Comparison of ENCODE assay signal across 27 mouse cellular contexts in the genomic region with DNA sequence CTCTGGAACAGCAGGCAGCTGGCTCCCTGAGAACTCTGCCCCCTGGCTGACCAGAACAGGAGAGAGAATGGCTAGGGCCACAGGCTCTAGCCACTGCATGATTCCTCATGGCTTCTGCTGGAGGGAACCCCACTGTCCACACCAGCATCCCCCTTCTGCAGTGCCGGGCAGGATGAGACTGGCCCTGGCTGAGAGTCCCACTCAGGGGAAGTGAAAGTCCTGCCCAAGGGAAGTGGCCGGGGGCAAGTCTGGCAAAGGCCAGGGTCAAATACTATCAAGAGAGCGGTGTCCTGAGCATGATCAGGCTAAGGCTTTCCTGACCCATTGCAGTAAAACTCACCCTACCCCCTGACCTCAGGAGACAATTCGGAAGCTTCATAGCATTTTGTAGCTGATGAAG. TPM values are rescaled to one million over a fixed set of nuclear protein-coding genes. Genes with fewer than 3 reads are reported as not detected.
DNase-seq lines count a peak whose midpoint lies in the region; ATAC-seq and TF ChIP-seq lines count a peak whose summit lies in the region.
"Had no signal": no experiment of that assay in that cellular context is flagged by ENCODE, and none has a peak within 500 bp of the region (broad histone marks: within the 10 kb centered on the region; RNA-seq: fewer than 3 reads in every experiment).

No protein-coding gene starts in this region.

- peaks cover 11% of the 10 kb centered on the region for H3K27me3 ChIP-seq in hindbrain, embryonic 10.5 days (ENCODE audit: insufficient read depth, poor library complexity, severe bottlenecking)
- H3K27me3 ChIP-seq in hindbrain, embryonic 14.5 days (ENCODE audit: control insufficient read depth, insufficient read depth, low read length): no peaks in the 10 kb centered on the region
- H3K27me3 ChIP-seq in lung, postnatal 0 days (replicated peaks; ENCODE audit: insufficient read depth, low read length): no peaks in the 10 kb centered on the region
- no peaks in the 10 kb centered on the region for H3K27me3 ChIP-seq in CH12.LX (replicated peaks)
- H3K27me3 ChIP-seq: forebrain, embryonic 12.5 days; heart, embryonic 15.5 days; limb, embryonic 13.5 days; neural tube, embryonic 12.5 days; Patski; stomach, embryonic 15.5 days had no signal

- TF ChIP-seq RAD21 in CH12.LX (IDR thresholded peaks at IDR 0.05; ENCODE audit: low read depth, low read length): no peak

- 79% methylated on average over 4 of the region's 4 CpGs for WGBS in hindbrain, embryonic 10.5 days
- 91% methylated on average over 4 of the region's 4 CpGs for WGBS in hindbrain, embryonic 14.5 days
- 80% methylated on average over 4 of the region's 4 CpGs for WGBS in lung, postnatal 0 days
- 69% methylated on average over 4 of the region's 4 CpGs for WGBS in lung, adult 2 months

- peaks cover 74% of the 10 kb centered on the region for H3K4me1 ChIP-seq in hindbrain, embryonic 10.5 days (replicated peaks)
- H3K4me1 ChIP-seq in hindbrain, embryonic 14.5 days (replicated peaks; ENCODE audit: control insufficient read depth, insufficient read depth, low read length): peaks cover 62% of the 10 kb centered on the region
- peaks cover 25% of the 10 kb centered on the region for H3K4me1 ChIP-seq in lung, postnatal 0 days (ENCODE audit: insufficient read depth, low read depth, low read length)
- H3K4me1 ChIP-seq in lung, adult 2 months (ENCODE audit: control insufficient read depth, insufficient read depth, low read length): peaks cover 24% of the 10 kb centered on the region
- peaks cover 27 to 61% of the 10 kb centered on the region in 2 experiments for H3K4me1 ChIP-seq in CH12.LX (ENCODE audit: control insufficient read depth in 1 of 2, insufficient read depth in 2 of 2)

- no peak overlapping the region for H3K9ac ChIP-seq in hindbrain, embryonic 14.5 days
- no peak overlapping the region for H3K9ac ChIP-seq in lung, postnatal 0 days (replicated peaks; ENCODE audit: low read depth)
- no peak overlapping the region for H3K9ac ChIP-seq in CH12.LX (ENCODE audit: insufficient read depth, low read depth)
- H3K9ac ChIP-seq: forebrain, embryonic 12.5 days; heart, embryonic 15.5 days; limb, embryonic 13.5 days; neural tube, embryonic 12.5 days; stomach, embryonic 15.5 days had no signal

- DNase-seq in hindbrain, embryonic 10.5 days (ENCODE audit: low spot score): no peak
- no peak for DNase-seq in hindbrain, embryonic 14.5 days (ENCODE audit: low spot score)
- DNase-seq in lung, postnatal 0 days (ENCODE audit: low spot score): no peak
- no peak for DNase-seq in lung, adult 2 months
- no peak for DNase-seq in CH12.LX (ENCODE audit: extremely low read depth)
- DNase-seq in embryo, embryonic 9.5 days (ENCODE audit: extremely low spot score): no peak
- no peak for DNase-seq in cerebellum, postnatal 4 days (ENCODE audit: low spot score in 2 of 2)
- DNase-seq: adrenal gland, postnatal 25 days; cerebellum, adult 18-20 months; cerebellum, postnatal 25 days; gastrocnemius, postnatal 10 days; kidney, adult 2 months; kidney, postnatal 14 days; right cerebral cortex, postnatal 14 days; thymus, adult 2 months had no signal

- TF ChIP-seq POLR2A in lung, adult 2 months (IDR thresholded peaks at IDR 0.05; ENCODE audit: borderline replicate concordance, extremely low read depth, low read depth, low read length): no peak
- TF ChIP-seq POLR2A in CH12.LX (IDR thresholded peaks at IDR 0.05; ENCODE audit: low read depth, low read length): no peak

- in situ Hi-C loops in CH12.LX (cut with MboI; ENCODE audit: low pct_ligation_motif_present, low pct_unique_long_range_greater_than_20kb, low sequenced_read_pairs): loop anchor here (5.0 kb wide), 1 partner anchor 36 kb away; no protein-coding TSS in a partner anchor

- dilution Hi-C loops in CH12.LX (cut with MboI; ENCODE audit: extremely low pct_ligation_motif_present, extremely low pct_unique_long_range_greater_than_20kb, low sequenced_read_pairs): no loop called here

- no peaks in the 10 kb centered on the region for H3K9me3 ChIP-seq in hindbrain, embryonic 10.5 days
- H3K9me3 ChIP-seq in hindbrain, embryonic 14.5 days (ENCODE audit: control insufficient read depth, low read length): no peaks in the 10 kb centered on the region
- no peaks in the 10 kb centered on the region for H3K9me3 ChIP-seq in lung, postnatal 0 days (ENCODE audit: low read length)
- no peaks in the 10 kb centered on the region for H3K9me3 ChIP-seq in CH12.LX (replicated peaks; ENCODE audit: low read length)
- H3K9me3 ChIP-seq: forebrain, embryonic 12.5 days; heart, embryonic 15.5 days; limb, embryonic 13.5 days; megakaryocyte, embryonic 14.5 days; neural tube, embryonic 12.5 days; stomach, embryonic 15.5 days had no signal

- no peaks in the 10 kb centered on the region for H3K36me3 ChIP-seq in hindbrain, embryonic 10.5 days
- no peaks in the 10 kb centered on the region for H3K36me3 ChIP-seq in hindbrain, embryonic 14.5 days (replicated peaks; ENCODE audit: control insufficient read depth, insufficient read depth)
- no peaks in the 10 kb centered on the region for H3K36me3 ChIP-seq in lung, postnatal 0 days (ENCODE audit: insufficient read depth, low read length)
- peaks cover 4 to 20% of the 10 kb centered on the region in 2 experiments for H3K36me3 ChIP-seq in CH12.LX (replicated peaks in 1 of 2; ENCODE audit: control insufficient read depth in 1 of 2, insufficient read depth in 1 of 2, low read length in 1 of 2)
- H3K36me3 ChIP-seq: forebrain, embryonic 12.5 days; heart, embryonic 15.5 days; neural tube, embryonic 12.5 days; stomach, embryonic 15.5 days had no signal

- no peak overlapping the region for H3K4me2 ChIP-seq in hindbrain, embryonic 14.5 days (replicated peaks)
- H3K4me2 ChIP-seq in lung, postnatal 0 days (replicated peaks; ENCODE audit: low read depth, low read length): no peak overlapping the region
- H3K4me2 ChIP-seq in CH12.LX (ENCODE audit: insufficient read depth, low read depth, poor library complexity, severe bottlenecking): no peak overlapping the region
- H3K4me2 ChIP-seq: forebrain, embryonic 12.5 days; heart, embryonic 15.5 days; limb, embryonic 13.5 days; neural tube, embryonic 12.5 days; stomach, embryonic 15.5 days had no signal

- TF ChIP-seq CTCF in lung, postnatal 0 days (IDR thresholded peaks at IDR 0.05): peak; percentile 14
- TF ChIP-seq CTCF in lung, adult 2 months (IDR thresholded peaks at IDR 0.05; ENCODE audit: insufficient read depth, low read length): no peak
- TF ChIP-seq CTCF in CH12.LX (conservative IDR thresholded peaks at IDR 0.05 in 1 of 2, IDR thresholded peaks at IDR 0.05 in 1 of 2; ENCODE audit: low read depth in 2 of 2, low read length in 2 of 2): peak in 1 of 2 experiments; percentile 11; a peak in 1 of 4 replicates

- no peak for TF ChIP-seq EP300 in lung, postnatal 0 days (IDR thresholded peaks at IDR 0.05)
- TF ChIP-seq EP300 in CH12.LX (IDR thresholded peaks at IDR 0.05; ENCODE audit: low read length): no peak

- ATAC-seq in hindbrain, embryonic 14.5 days (ENCODE audit: low FRiP score): no peak
- no peak for ATAC-seq in lung, postnatal 0 days
- peak; percentile 25 for ATAC-seq in granulocyte monocyte progenitor cell, adult 5-6 weeks (replicated peaks; ENCODE audit: poor library complexity, severe bottlenecking)
- ATAC-seq: Patski had no signal

- 0 out of 2 replicates have a peak overlapping the region, but pooled peaks have one; percentile 3 for H3K27ac ChIP-seq in hindbrain, embryonic 10.5 days
- H3K27ac ChIP-seq in hindbrain, embryonic 14.5 days: no peak overlapping the region
- H3K27ac ChIP-seq in lung, postnatal 0 days (ENCODE audit: low read length): no peak overlapping the region
- no peak overlapping the region for H3K27ac ChIP-seq in CH12.LX (ENCODE audit: insufficient read depth, low read depth)
- H3K27ac ChIP-seq: forebrain, embryonic 12.5 days; heart, embryonic 15.5 days; limb, embryonic 13.5 days; neural tube, embryonic 12.5 days; stomach, embryonic 15.5 days had no signal

- H3K79me2 ChIP-seq in CH12.LX (replicated peaks; ENCODE audit: control insufficient read depth, extremely low read depth, insufficient read depth, poor library complexity, severe bottlenecking): no peaks in the 10 kb centered on the region

- no peak overlapping the region for H3K4me3 ChIP-seq in hindbrain, embryonic 10.5 days
- H3K4me3 ChIP-seq in hindbrain, embryonic 14.5 days (replicated peaks; ENCODE audit: low read length): no peak overlapping the region
- no peak overlapping the region for H3K4me3 ChIP-seq in lung, postnatal 0 days (ENCODE audit: low read depth, low read length)
- no peak overlapping the region for H3K4me3 ChIP-seq in lung, adult 2 months (replicated peaks; ENCODE audit: extremely low read depth, low read depth, low read length)
- H3K4me3 ChIP-seq in CH12.LX (replicated peaks in 1 of 3; ENCODE audit: low read depth in 2 of 3, low read length in 2 of 3, poor library complexity in 1 of 3): no peak overlapping the region
- H3K4me3 ChIP-seq: forebrain, embryonic 12.5 days; heart, embryonic 15.5 days; limb, embryonic 13.5 days; megakaryocyte, embryonic 14.5 days; neural tube, embryonic 12.5 days; stomach, embryonic 15.5 days had no signal

TF ChIP-seq in CH12.LX, 34 proteins besides CTCF, POLR2A, EP300 and RAD21 (continues in another document):
- no peak for TF ChIP-seq SIN3A (IDR thresholded peaks at IDR 0.05; ENCODE audit: low read length)
- TF ChIP-seq IRF4 (IDR thresholded peaks at IDR 0.05; ENCODE audit: low read depth, low read length): peak; percentile 23; the same call in 1 of the 2 replicates

RNA-seq across cellular contexts. Expression of a gene that starts 44.9 kb away (rescaled TPM):
- polyA plus RNA-seq in hindbrain, embryonic 10.5 days (2016; fragmentation: Nextera tagmentation; extraction: Ambion mirVana): 38.0 and 40.2 TPM in 2 replicates
- 99.2 and 103 TPM in 2 replicates for polyA plus RNA-seq in hindbrain, embryonic 14.5 days (2014; fragmentation: Nextera tagmentation; extraction: Ambion mirVana)
- polyA plus RNA-seq in lung, postnatal 0 days (2015; fragmentation: Nextera tagmentation; extraction: Ambion mirVana): 110 and 122 TPM in 2 replicates
- 93.5 and 129 TPM in 2 replicates for polyA plus RNA-seq in lung, adult 2 months (2012; rRNA removed)
- total RNA-seq in CH12.LX (2012; rRNA removed) (15.1 and 17.2 TPM in 2 replicates), CH12.LX (2014; rRNA removed) (11.8 and 12.7 TPM in 2 replicates)
- 52.5 and 188 TPM in 2 replicates for polyA plus RNA-seq in CH12.LX (2012; ENCODE audit: insufficient read length, low read depth)
- 108 and 162 TPM in 2 replicates for total RNA-seq in granulocyte monocyte progenitor cell, adult 5-6 weeks (2014; fragmentation: Nextera tagmentation)
- total RNA-seq in granulocyte monocyte progenitor cell, adult 5-6 weeks (2017): 55.7 and 75.6 TPM in 2 replicates

RNA-seq across cellular contexts. Expression of a gene that starts 55.9 kb away (rescaled TPM):
- 0.16 and 0.73 TPM in 2 replicates for polyA plus RNA-seq in hindbrain, embryonic 10.5 days (2016; fragmentation: Nextera tagmentation; extraction: Ambion mirVana)
- 2.6 and 2.7 TPM in 2 replicates for polyA plus RNA-seq in hindbrain, embryonic 14.5 days (2014; fragmentation: Nextera tagmentation; extraction: Ambion mirVana)
- polyA plus RNA-seq in lung, postnatal 0 days (2015; fragmentation: Nextera tagmentation; extraction: Ambion mirVana): 9.9 and 10.8 TPM in 2 replicates
- polyA plus RNA-seq in lung, adult 2 months (2012; rRNA removed): 4.6 and 10.3 TPM in 2 replicates
- total RNA-seq in CH12.LX (2012; rRNA removed): not detected in 2 replicates
- total RNA-seq in CH12.LX (2014; rRNA removed): not detected in 2 replicates
- polyA plus RNA-seq in CH12.LX (2012; ENCODE audit: insufficient read length, low read depth): not detected in 2 replicates
- not detected in 2 replicates for total RNA-seq in granulocyte monocyte progenitor cell, adult 5-6 weeks (2014; fragmentation: Nextera tagmentation)
- not detected in 2 replicates for total RNA-seq in granulocyte monocyte progenitor cell, adult 5-6 weeks (2017)
- total RNA-seq: adrenal gland, postnatal 25 days; gastrocnemius, postnatal 10 days; heart, adult 8-10 months; hematopoietic stem cell, adult 5-6 weeks had no signal
- polyA plus RNA-seq: forebrain, embryonic 12.5 days; heart, embryonic 15.5 days; limb, embryonic 13.5 days; liver, embryonic 16.5 days; spleen, adult 2 months; stomach, embryonic 15.5 days had no signal
